Mouse (Mus musculus) bone marrow, adult 2 months (tissue): ENCODE results near the gene Rims1.

Source experiments
- CTCF ChIP-seq: fragments of 200-500 bp; IDR thresholded peaks from 2 replicates; pipeline ENCODE4 v1.5.1; 2011; ENCODE audit warnings: low read length, control low read depth; ENCODE audit not compliant: control insufficient read depth, insufficient read depth
- POLR2A ChIP-seq: fragments of 200-500 bp; IDR thresholded peaks from 2 replicates; pipeline ENCODE4 v1.6.1; 2011; ENCODE audit warnings: low read depth, mild to moderate bottlenecking, control low read depth, low read length, borderline replicate concordance; ENCODE audit not compliant: control insufficient read depth

DNA sequence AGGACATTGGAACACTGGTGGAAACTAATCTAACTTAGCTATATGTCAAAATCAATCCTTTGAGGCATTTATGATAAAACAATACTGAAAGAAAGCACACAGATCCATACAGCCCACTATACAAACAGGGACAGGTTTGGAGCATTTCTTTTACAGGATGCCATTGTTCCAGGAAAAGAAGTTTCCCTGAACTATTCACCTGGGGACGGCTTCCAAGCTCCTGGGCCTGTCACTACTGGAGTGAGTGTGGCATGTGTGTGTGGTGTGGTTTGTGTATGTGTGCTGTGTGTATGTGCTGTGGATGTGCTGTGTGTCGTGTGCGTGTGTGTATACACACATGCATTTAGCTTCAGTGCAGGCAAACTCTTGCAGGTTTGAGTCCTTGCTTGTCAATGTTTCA is 338.8 kb downstream of the Rims1 start:
- TF ChIP-seq CTCF (no peak), POLR2A (no peak)
